Mouse (Mus musculus) left cerebral cortex, adult 9 months (tissue): ENCODE results near the gene Gm49359.
"Not testable (repeated sequence)": the region's sequence is repeated elsewhere in the genome, so short reads cannot be mapped to it uniquely, and the experiment has no call there.

Experiments used
- DNase-seq, 2 experiments: peaks; one replicate each; pipeline ENCODE4 v3.0.0; 2022; ENCODE audit warnings: low spot score in 2 of 2

Gene Gm49359

DNA sequence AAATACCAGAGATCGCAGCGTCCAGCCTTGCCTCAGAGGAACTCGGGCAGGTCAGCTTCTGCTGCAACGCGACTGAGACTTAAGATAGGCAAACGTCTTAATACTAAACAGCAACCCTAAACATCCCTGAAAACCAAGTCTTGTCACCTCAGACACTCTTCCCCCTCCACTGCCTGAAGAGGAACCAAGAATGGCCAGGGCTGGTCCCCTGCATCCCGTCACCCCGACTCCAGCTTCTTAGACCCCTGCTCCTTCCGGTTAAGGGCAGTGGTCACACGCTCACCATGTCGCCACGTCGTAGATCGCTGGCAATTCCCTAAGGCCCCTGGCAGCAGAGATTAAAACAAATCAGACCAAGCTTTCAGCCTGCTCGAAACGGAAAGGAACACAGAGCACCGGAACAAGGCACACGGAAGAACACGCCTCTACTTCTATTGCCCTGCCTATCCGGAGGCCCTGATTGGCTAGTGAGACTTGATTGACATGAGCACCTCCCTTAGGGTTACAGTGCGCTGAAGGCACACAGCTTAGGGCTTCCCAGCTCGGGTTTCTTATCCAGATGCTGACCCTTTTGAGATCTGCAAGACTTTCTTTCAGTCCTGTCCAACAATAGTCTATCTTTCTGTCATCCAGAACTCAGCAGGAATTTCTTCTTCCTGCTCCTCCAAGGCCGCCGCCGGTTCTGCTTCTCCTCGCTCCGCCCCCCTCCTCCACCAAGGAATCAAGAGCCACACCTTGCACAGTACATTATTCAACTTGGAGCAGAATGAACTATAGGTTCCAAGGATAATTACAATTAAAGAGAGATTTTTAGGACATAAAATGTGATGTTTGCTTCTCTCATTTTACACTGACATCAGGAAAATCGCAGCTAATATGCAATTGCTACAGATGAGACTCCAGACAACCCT lies at the start of gene Gm49359:
Gene Gm49359 (minus strand): TSS at position 409 of the 911 bp plus-strand sequence.
- DNase-seq, result peak; percentile 83 to 94

- DNase-seq, result not testable (repeated sequence)
Observed at GRCm38 (mm10) chr13:62510641-62511420, 44.2 kb upstream of the Gm49359 start.

GRCm38 (mm10) chr13:62472661-62473060 lies 6.0 kb upstream of the Gm49359 start:
- DNase-seq, result not testable (repeated sequence)

DNA sequence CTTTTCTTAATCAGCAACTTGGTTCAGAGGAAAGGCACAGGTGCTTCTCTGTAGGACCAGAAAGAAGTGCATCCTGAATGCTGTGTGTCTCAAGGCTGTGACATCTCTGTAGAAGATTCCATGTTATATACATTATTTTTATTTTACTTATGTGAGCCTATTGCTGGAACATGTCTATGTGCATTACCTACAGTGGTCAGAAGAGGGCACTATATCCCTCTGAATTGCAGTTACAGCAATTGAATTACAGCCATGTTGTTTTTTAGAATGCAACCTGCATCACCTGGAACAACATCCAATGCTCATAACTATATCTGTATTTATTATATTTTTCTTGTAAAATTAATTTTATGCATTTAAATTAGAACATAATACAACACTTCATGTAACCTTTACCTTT lies 3.3 kb upstream of the Gm49359 start:
- DNase-seq, result peak in 1 of 2 experiments; percentile 12
